Mouse (Mus musculus) layer of hippocampus, adult 11-12 months (tissue): ENCODE data around the gene Fbxw25.
"Not testable (repeated sequence)": the region's sequence is repeated elsewhere in the genome, so short reads cannot be mapped to it uniquely, and the experiment has no call there.

ENCODE experiments used
- DNase-seq: peaks from one replicate; pipeline ENCODE4 v3.0.0; 2022; ENCODE audit warnings: low spot score

Gene Fbxw25

GRCm38 (mm10) chr9:109664552-109664951 is at the start of gene Fbxw25:
Gene Fbxw25, minus strand, starts transcription at chr9:109664652.
- not testable (repeated sequence) for DNase-seq

- DNase-seq, result not testable (repeated sequence)
These were observed 38.1 kb upstream of the Fbxw25 start, which contains the start of gene Fbxw18 for GRCm38 (mm10) chr9:109702600-109702999. Gene Fbxw18, minus strand, starts transcription at chr9:109702700.

GRCm38 (mm10) chr9:109685299-109685698 is 20.8 kb upstream of the Fbxw25 start:
- peak; percentile 43 for DNase-seq

- not testable (repeated sequence) for DNase-seq
These were observed 38.5 kb downstream of the Fbxw25 start, which contains the start of gene Fbxw24 for GRCm38 (mm10) chr9:109625957-109626356. Gene Fbxw24, minus strand, starts transcription at chr9:109626057.

GRCm38 (mm10) chr9:109606837-109607236 is 57.6 kb downstream of the Fbxw25 start:
- peak; percentile 52 for DNase-seq

GRCm38 (mm10) chr9:109602128-109602527 is 62.3 kb downstream of the Fbxw25 start:
- DNase-seq, result not testable (repeated sequence)

- DNase-seq, result no peak
These were observed 67.2 kb downstream of the Fbxw25 start for GRCm38 (mm10) chr9:109597226-109597625.
